Mouse (Mus musculus) liver, postnatal 0 days (tissue): ENCODE results near the gene Adnp.

Source experiments
- CTCF ChIP-seq: sonication (generic); IDR thresholded peaks from 2 replicates; pipeline ENCODE4 v1.5.1; 2016; ENCODE audit warnings: antibody characterized with exemption, low read depth
- EP300 ChIP-seq: IDR thresholded peaks from 2 replicates; pipeline ENCODE4 v1.6.1; 2016; ENCODE audit warnings: antibody characterized with exemption, low read depth, mild to moderate bottlenecking

GRCm38 (mm10) chr2:168149241-168149640, 57.7 kb downstream of the Adnp start:
- no peak for TF ChIP-seq EP300
- TF ChIP-seq CTCF, result no peak
